Mouse (Mus musculus): ENCODE results near the gene Oasl1.

GRCm38 (mm10) chr5:114896688-114897373, 26.2 kb upstream of the Oasl1 start, which contains the start of gene Oasl2:
- TF ChIP-seq ZNF384 (IDR thresholded peaks at IDR 0.05; ENCODE audit: low read depth, low read length): no peak
- no peak for TF ChIP-seq CHD2 (IDR thresholded peaks at IDR 0.05; ENCODE audit: low read depth, low read length)
- no peak for TF ChIP-seq MAFK (IDR thresholded peaks at IDR 0.05; ENCODE audit: insufficient read depth, low read depth, low read length)
- TF ChIP-seq HCFC1 (IDR thresholded peaks at IDR 0.05; ENCODE audit: borderline replicate concordance, insufficient read depth, low read length): no peak
- TF ChIP-seq ZC3H11A (IDR thresholded peaks at IDR 0.05; ENCODE audit: borderline replicate concordance, low read depth, low read length): no peak
